Mouse (Mus musculus) limb, embryonic 11.5 days (tissue): ENCODE data around the gene Cdkn1c. TPM values are rescaled to one million over a fixed set of nuclear protein-coding genes. Genes with fewer than 3 reads are reported as not detected.

Source experiments
- ATAC-seq: fragments of 200-750 bp; cut with Nextera tagmentation; 2 replicates; pipeline ENCODE4 v1.8.0; 2017; ENCODE audit warnings: low read depth; ENCODE audit not compliant: insufficient number of reproducible peaks, low FRiP score, low TSS enrichment
- DNase-seq: peaks from one replicate; pipeline ENCODE4 v3.0.0-alpha.2; 2015; ENCODE audit warnings: low spot score
- H3K27ac ChIP-seq: fragments of 300-500 bp; sonication (generic); replicated peaks from 2 replicates; pipeline ENCODE4 v1.5.1; 2014; ENCODE audit warnings: low read depth, mild to moderate bottlenecking, low read length
- H3K27me3 ChIP-seq: fragments of 300-500 bp; sonication (generic); 2 replicates; pipeline ENCODE4 v1.6.1; 2014; ENCODE audit warnings: mild to moderate bottlenecking, low read length, mixed read lengths; ENCODE audit not compliant: control insufficient read depth, insufficient read depth
- H3K36me3 ChIP-seq: fragments of 300-500 bp; sonication (generic); 2 replicates; pipeline ENCODE4 v1.6.1; 2014; ENCODE audit warnings: mild to moderate bottlenecking, low read length, moderate library complexity, mixed read lengths; ENCODE audit not compliant: control insufficient read depth, insufficient read depth
- H3K4me1 ChIP-seq: fragments of 300-500 bp; sonication (generic); 2 replicates; pipeline ENCODE4 v1.6.1; 2014; ENCODE audit warnings: low read length, mixed read lengths; ENCODE audit not compliant: control insufficient read depth, insufficient read depth
- H3K4me2 ChIP-seq: fragments of 300-500 bp; sonication (generic); 2 replicates; pipeline ENCODE4 v1.6.1; 2014; ENCODE audit warnings: low read depth, mild to moderate bottlenecking, moderate library complexity; ENCODE audit not compliant: severe bottlenecking
- H3K4me3 ChIP-seq: fragments of 300-500 bp; sonication (generic); 2 replicates; pipeline ENCODE4 v1.5.1; 2014; ENCODE audit warnings: low read depth, low read length
- H3K9ac ChIP-seq: fragments of 300-500 bp; sonication (generic); 2 replicates; pipeline ENCODE4 v1.6.1; 2014; ENCODE audit warnings: mild to moderate bottlenecking, low read length
- H3K9me3 ChIP-seq: fragments of 300-500 bp; sonication (generic); 2 replicates; pipeline ENCODE4 v1.6.1; 2016; ENCODE audit warnings: low read length; ENCODE audit not compliant: control insufficient read depth
- WGBS: fragments of 180-500 bp; shearing (Covaris S2); extraction: QIAGEN DNeasy Blood & Tissue Kit; methylation state at CpG from one replicate; pipeline ENCODE4 v1.1.7; 2014; 5-methylcytosine and 5-hydroxymethylcytosine counted together
- polyA plus RNA-seq: library from polyadenylated mRNA; unstranded; fragments of >200 nt; fragmentation: Nextera tagmentation; extraction: Ambion mirVana; gene quantifications from 2 replicates; pipeline ENCODE4 v1.2.1, GENCODE M21; 2014

Gene Cdkn1c
- polyA plus RNA-seq, 1 experiment from 2014 or later = 1,081 TPM

DNA sequence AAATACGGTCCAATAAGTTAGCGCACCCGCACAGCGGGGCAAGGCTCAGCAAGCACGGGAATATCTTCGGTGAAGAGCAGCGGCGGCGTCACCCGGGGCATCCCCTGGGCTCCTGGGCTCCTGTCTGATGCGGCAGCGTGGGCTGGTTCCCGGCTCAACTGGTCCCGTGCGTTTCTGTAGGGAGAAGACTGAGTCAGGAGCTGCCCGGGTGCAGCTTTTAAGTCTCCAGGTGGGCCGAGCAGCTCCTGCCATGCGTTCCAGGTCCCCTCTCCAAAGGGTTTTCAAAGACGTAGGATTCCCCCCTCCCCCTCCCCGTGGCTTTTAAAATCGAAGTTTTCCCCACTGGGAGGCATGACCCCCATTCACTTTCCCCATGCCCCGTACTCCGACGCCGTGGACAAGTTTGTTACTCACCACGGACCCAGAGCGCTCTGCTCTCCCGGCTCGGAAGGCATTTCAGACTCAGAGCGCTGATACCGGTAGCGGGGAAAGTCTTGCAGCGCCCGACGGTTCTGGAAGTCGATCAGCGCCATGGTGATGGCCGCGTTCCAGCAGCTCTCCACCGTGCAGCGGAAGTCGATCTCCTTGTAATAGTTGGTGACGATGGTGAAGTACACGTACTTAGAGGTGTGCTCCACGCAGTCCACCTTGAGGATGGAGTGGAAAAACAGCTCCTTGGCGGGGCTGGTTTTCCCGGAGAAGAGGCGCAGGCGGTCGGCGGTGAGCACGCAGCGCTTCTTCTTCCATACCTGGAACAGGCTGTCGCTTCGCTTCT lies 41.0 kb upstream of the Cdkn1c start:
- DNase-seq (peak; percentile 69), ATAC-seq (no peak)
- H3K27ac ChIP-seq = no peak overlapping the region
- peak overlapping the region; percentile 56 for H3K4me2 ChIP-seq
- H3K36me3 ChIP-seq = no peaks in the 10 kb centered on the region
- peaks cover 32% of the 10 kb centered on the region for H3K27me3 ChIP-seq
- no peaks in the 10 kb centered on the region for H3K9me3 ChIP-seq
- WGBS = 4% methylated on average over 55 of the region's 55 CpGs
- H3K4me3 ChIP-seq = peak overlapping the region; percentile 37
- peaks cover 6% of the 10 kb centered on the region for H3K4me1 ChIP-seq
- no peak overlapping the region for H3K9ac ChIP-seq

DNA sequence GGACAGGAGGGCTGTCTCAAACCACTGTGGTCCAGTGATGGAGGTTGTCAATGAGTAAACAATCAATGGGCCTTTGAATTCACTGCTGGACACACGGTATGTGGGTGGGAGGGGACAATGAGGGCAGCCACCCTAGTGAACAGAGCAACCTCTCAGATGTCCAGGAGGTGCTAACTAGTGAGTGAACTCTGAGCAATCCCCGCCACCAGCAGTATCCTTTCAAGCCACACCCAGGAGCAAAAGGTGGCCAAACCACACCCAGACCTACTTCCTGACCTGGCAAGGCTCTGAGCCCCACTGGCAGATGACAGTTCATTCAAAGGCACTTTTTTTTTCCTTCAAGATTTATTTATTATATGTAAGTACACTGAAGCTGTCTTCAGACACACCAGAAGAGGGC lies 40.1 kb upstream of the Cdkn1c start:
- no peak overlapping the region for H3K27ac ChIP-seq
- no peak for DNase-seq
- no peak for ATAC-seq
- H3K4me3 ChIP-seq = no peak overlapping the region
- no peaks in the 10 kb centered on the region for H3K9me3 ChIP-seq
- 16% methylated on average over 2 of the region's 2 CpGs for WGBS
- peaks cover 32% of the 10 kb centered on the region for H3K27me3 ChIP-seq
- no peak overlapping the region for H3K9ac ChIP-seq
- H3K4me2 ChIP-seq = no peak overlapping the region
- peaks cover 6% of the 10 kb centered on the region for H3K4me1 ChIP-seq
- no peaks in the 10 kb centered on the region for H3K36me3 ChIP-seq

GRCm38 (mm10) chr7:143498584-143498983 lies 37.7 kb upstream of the Cdkn1c start:
- WGBS = 95% methylated on average over 4 of the region's 4 CpGs
- no peak overlapping the region for H3K4me2 ChIP-seq
- no peaks in the 10 kb centered on the region for H3K36me3 ChIP-seq
- H3K27me3 ChIP-seq = peaks cover 28% of the 10 kb centered on the region
- peaks cover 6% of the 10 kb centered on the region for H3K4me1 ChIP-seq
- DNase-seq (no peak), ATAC-seq (no peak)
- H3K9me3 ChIP-seq = no peaks in the 10 kb centered on the region
- H3K4me3 ChIP-seq = no peak overlapping the region
- no peak overlapping the region for H3K9ac ChIP-seq
- no peak overlapping the region for H3K27ac ChIP-seq

- WGBS = 82% methylated on average over 8 of the region's 8 CpGs
- DNase-seq = no peak
- no peaks in the 10 kb centered on the region for H3K9me3 ChIP-seq
- no peak overlapping the region for H3K4me2 ChIP-seq
- H3K27me3 ChIP-seq = peaks cover under 1% of the 10 kb centered on the region
- H3K36me3 ChIP-seq = no peaks in the 10 kb centered on the region
- H3K4me3 ChIP-seq = no peak overlapping the region
- H3K4me1 ChIP-seq = no peaks in the 10 kb centered on the region
- H3K27ac ChIP-seq = no peak overlapping the region
- no peak for ATAC-seq
- H3K9ac ChIP-seq = no peak overlapping the region
Measured at GRCm38 (mm10) chr7:143495104-143495961, 34.5 kb upstream of the Cdkn1c start.

DNA sequence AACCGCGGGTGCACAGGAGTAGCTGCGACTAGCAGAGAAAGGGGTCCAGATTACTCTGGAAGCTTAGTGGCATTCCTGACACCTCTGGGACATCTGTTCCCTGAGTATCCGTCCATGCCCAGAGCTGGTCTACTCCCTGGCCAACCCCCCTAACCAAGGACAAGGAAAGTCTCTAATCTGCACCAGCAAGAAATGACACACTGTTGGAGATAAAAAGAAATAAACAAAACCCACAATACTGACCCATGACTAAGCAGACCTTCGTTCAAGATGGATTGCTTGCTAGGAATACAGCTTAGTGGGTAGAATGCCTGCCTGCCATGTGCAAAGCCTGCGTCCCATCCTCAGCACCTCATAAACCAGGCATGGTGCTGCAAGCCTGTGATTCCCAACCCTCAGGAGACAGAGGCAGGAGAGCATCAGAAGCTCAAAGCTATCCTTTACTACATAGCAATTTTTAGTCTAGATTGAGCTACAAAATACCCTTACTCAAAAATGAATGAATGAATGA lies 32.8 kb upstream of the Cdkn1c start:
- WGBS = 72% methylated on average over 6 of the region's 6 CpGs
- H3K4me2 ChIP-seq = no peak overlapping the region
- DNase-seq = no peak
- no peak overlapping the region for H3K27ac ChIP-seq
- H3K4me1 ChIP-seq = no peaks in the 10 kb centered on the region
- H3K4me3 ChIP-seq = no peak overlapping the region
- H3K9ac ChIP-seq = no peak overlapping the region
- no peak for ATAC-seq
- H3K36me3 ChIP-seq = no peaks in the 10 kb centered on the region
- H3K27me3 ChIP-seq = no peaks in the 10 kb centered on the region; the same call in 1 of the 2 replicates
- no peaks in the 10 kb centered on the region for H3K9me3 ChIP-seq

GRCm38 (mm10) chr7:143489735-143490134 lies 28.9 kb upstream of the Cdkn1c start:
- H3K27me3 ChIP-seq = no peaks in the 10 kb centered on the region
- ATAC-seq (no peak), DNase-seq (no peak)
- H3K4me1 ChIP-seq = no peaks in the 10 kb centered on the region
- H3K27ac ChIP-seq = no peak overlapping the region
- H3K36me3 ChIP-seq = no peaks in the 10 kb centered on the region
- WGBS = 76% methylated on average over 6 of the region's 6 CpGs
- H3K4me3 ChIP-seq = no peak overlapping the region
- H3K9ac ChIP-seq = no peak overlapping the region
- no peak overlapping the region for H3K4me2 ChIP-seq
- no peaks in the 10 kb centered on the region for H3K9me3 ChIP-seq

DNA sequence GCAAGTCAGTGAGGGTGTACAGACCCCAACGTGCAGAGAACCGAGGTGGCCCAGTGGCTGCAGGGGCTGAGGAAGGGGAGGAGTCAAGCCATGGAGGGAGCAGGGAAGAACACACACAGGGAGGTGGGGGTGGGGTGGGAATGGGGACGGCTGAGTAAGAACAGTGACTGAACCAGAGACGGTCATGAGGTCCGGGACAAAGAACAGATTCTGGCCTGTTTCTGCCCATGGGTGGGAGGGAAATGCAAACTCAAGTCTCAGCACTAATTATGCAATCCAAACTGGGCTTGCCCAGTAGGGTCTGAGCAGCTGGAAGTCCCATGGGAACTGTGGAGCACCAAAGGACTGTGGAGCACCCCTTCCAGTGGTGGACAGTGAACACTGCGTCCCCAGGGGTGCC lies 21.7 kb upstream of the Cdkn1c start:
- Histone ChIP-seq H3K27me3 (no peaks in the 10 kb centered on the region), H3K27ac (no peak overlapping the region), H3K4me1 (0 out of 2 replicates have a peak, but pooled peaks cover 2% of the 10 kb centered on the region), H3K4me3 (no peak overlapping the region), H3K9me3 (no peaks in the 10 kb centered on the region), H3K36me3 (no peaks in the 10 kb centered on the region), H3K4me2 (no peak overlapping the region), H3K9ac (no peak overlapping the region)
- WGBS = 14% methylated on average over 6 of the region's 6 CpGs
- DNase-seq (peak; percentile 36), ATAC-seq (no peak)

DNA sequence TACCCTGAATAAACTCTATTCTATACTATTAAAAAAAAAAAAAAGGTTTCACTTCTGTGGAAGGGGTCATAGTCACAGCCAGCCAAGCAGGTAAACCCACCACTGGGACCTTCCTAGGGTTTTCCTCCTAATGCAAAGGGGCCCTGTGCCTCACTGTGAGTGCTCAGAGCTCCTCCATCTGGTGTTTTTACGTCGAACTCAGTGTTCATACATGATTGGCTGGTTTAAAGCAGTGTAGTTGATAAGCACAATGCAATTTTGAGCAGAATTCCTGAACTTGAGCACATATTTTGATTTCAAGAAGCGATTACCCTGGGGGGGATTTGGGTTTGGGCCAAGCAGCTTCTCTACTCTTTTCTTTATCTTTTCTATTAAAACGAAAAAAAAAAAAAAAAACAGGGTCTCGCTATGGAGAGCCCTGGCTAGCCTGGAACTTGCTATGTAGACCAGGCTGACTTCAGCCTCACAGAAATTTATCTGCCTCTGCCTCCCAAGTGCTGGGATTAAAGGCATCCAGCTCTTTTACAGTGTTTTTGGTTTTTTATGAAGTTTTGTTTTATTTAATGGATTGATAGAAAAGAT lies 21.0 kb upstream of the Cdkn1c start:
- no peaks in the 10 kb centered on the region for H3K27me3 ChIP-seq
- H3K4me2 ChIP-seq = no peak overlapping the region
- DNase-seq (no peak), ATAC-seq (no peak)
- 0 out of 2 replicates have a peak, but pooled peaks cover 2% of the 10 kb centered on the region for H3K4me1 ChIP-seq
- 57% methylated on average over 5 of the region's 5 CpGs for WGBS
- no peak overlapping the region for H3K27ac ChIP-seq
- no peaks in the 10 kb centered on the region for H3K9me3 ChIP-seq
- H3K4me3 ChIP-seq = no peak overlapping the region
- H3K9ac ChIP-seq = no peak overlapping the region
- no peaks in the 10 kb centered on the region for H3K36me3 ChIP-seq
